Mouse (Mus musculus) left cerebral cortex, adult 2 months (tissue): ENCODE measurements at regions not wholly inside any gene's neighbourhood (a gene's known extent, or its start where the extent isn't known, plus 50 kb on each side); places are given as distances from the start of the nearest gene placed in this dataset.
A peak's percentile ranks its signal among the peaks of the same experiment; 100 is the strongest.

Source experiments
- DNase-seq, 2 experiments: peaks; one replicate each; pipeline ENCODE4 v3.0.0; 2021 to 2022; ENCODE audit warnings: low spot score in 2 of 2, mixed read lengths in 1 of 2; ENCODE audit errors: extremely low spot score in 1 of 2
- H3K27ac ChIP-seq: fragments of 200-600 bp; 2 replicates; pipeline ENCODE4 v1.8.1; 2022
- H3K4me3 ChIP-seq: fragments of 200-600 bp; 2 replicates; pipeline ENCODE4 v1.8.1; 2022
- CTCF ChIP-seq: fragments of 200-600 bp; IDR thresholded peaks from 2 replicates; pipeline ENCODE4 v1.8.1; 2022; ENCODE audit warnings: antibody characterized with exemption, mild to moderate bottlenecking, moderate library complexity
- intact Hi-C: fragments of 180-260 bp; cut with DNase I; formaldehyde crosslinking; loops from one replicate; pipeline ENCODE4 v1.15.1; 2025

DNA sequence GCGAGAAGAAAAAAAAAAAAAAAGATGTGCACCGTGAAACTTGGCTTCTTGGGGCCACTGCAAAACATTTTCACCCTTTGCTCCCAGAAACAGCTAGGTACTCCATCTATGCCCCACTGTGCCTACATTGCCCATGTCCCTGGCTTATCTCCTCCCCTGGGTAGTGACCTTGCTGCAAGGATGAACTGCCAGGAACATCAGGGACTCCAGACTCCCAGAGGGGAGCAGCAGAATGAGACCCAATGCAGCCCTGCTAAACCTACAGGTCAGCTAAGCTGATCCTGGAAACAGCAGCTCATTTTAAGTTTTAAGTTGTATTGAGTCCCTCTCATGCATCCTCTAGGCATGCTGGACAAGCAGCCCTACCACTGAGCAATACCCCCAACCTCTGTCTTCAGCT is 92.2 kb upstream of the Zdhhc25 start:
- TF ChIP-seq CTCF = no peak
- DNase-seq = no peak
- Histone ChIP-seq H3K27ac (no peak overlapping the region), H3K4me3 (no peak overlapping the region)
- intact Hi-C loops = no loop called here

DNA sequence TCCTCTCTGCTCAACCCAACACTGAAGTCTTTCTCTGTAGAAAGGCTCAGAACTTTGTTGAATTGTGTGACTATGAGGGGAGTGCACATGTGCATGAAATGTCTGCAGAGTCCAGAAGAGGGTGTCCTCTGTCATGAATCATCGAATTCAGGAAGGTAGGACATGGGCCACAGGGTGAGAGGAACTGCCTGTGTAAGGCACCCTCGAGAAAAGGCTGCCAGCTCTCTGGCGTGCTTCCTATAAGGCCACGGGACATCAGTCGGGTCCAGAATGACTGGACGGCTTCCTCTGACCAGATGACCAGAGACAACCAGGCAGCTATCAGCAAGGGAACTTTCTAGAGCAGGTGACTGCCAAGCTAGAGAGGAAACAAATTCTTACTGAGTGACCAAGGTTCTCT is 91.1 kb upstream of the Zdhhc25 start:
- no peak for DNase-seq
- Histone ChIP-seq H3K27ac (no peak overlapping the region), H3K4me3 (no peak overlapping the region)
- peak; percentile 3; the same call in 1 of the 2 replicates for TF ChIP-seq CTCF
- intact Hi-C loops = no loop called here

GRCm38 (mm10) chr15:88509626-88510025 is 90.5 kb upstream of the Zdhhc25 start:
- intact Hi-C loops = no loop called here
- Histone ChIP-seq H3K4me3 (no peak overlapping the region), H3K27ac (no peak overlapping the region)
- no peak for TF ChIP-seq CTCF
- DNase-seq = peak; percentile 17 to 23

DNA sequence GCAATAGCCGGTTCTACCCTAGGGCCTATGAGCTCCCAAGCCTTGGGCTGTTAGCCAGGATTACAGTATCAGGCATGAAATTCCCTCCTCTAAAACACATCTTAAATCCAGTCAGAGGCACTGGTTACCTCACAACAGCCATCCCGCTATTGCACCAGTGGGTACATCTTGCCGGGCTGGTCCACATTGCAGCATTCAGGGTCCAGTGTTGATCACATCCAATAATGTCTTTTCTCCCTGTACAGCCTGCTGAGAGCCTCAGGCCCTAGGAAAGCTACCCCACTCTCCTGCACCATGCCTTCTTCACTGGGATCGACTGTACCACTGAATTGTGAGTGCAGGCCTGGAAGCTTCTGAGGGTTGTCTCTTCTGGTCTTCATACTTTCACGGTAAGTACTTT is 86.0 kb upstream of the Zdhhc25 start:
- no peak for DNase-seq
- no peak for TF ChIP-seq CTCF
- intact Hi-C loops = no loop called here
- Histone ChIP-seq H3K27ac (no peak overlapping the region), H3K4me3 (no peak overlapping the region)

- no peak overlapping the region for H3K4me3 ChIP-seq
- TF ChIP-seq CTCF = no peak
- DNase-seq = no peak
- no peak overlapping the region for H3K27ac ChIP-seq
- intact Hi-C loops = loop anchor here (10.0 kb wide), 1 partner anchor 126 kb away; no protein-coding TSS in a partner anchor
Measured at GRCm38 (mm10) chr15:88531218-88531617, 68.9 kb upstream of the Zdhhc25 start.

GRCm38 (mm10) chr15:88532008-88532407 is 68.1 kb upstream of the Zdhhc25 start:
- H3K4me3 ChIP-seq = no peak overlapping the region
- TF ChIP-seq CTCF = no peak
- no peak for DNase-seq
- no peak overlapping the region for H3K27ac ChIP-seq
- intact Hi-C loops = loop anchor here (10.0 kb wide), 1 partner anchor 127 kb away; no protein-coding TSS in a partner anchor

- H3K4me3 ChIP-seq = no peak overlapping the region
- H3K27ac ChIP-seq = no peak overlapping the region
- DNase-seq = no peak
- TF ChIP-seq CTCF = no peak
- intact Hi-C loops = loop anchor here (10.0 kb wide), 1 partner anchor 129 kb away; no protein-coding TSS in a partner anchor
Measured at GRCm38 (mm10) chr15:88533354-88533753, 66.7 kb upstream of the Zdhhc25 start.

GRCm38 (mm10) chr15:88535516-88535915 is 64.6 kb upstream of the Zdhhc25 start:
- H3K4me3 ChIP-seq = no peak overlapping the region
- H3K27ac ChIP-seq = no peak overlapping the region
- DNase-seq = no peak
- intact Hi-C loops = loop anchor here (5.0 to 10.0 kb wide), 3 partner anchors 131 to 908 kb away; no protein-coding TSS in a partner anchor
- TF ChIP-seq CTCF = no peak; the same call in 1 of the 2 replicates

GRCm38 (mm10) chr15:88537190-88537589 is 62.9 kb upstream of the Zdhhc25 start:
- intact Hi-C loops = loop anchor here (2.0 to 10.0 kb wide), 5 partner anchors 68 to 910 kb away; no protein-coding TSS in a partner anchor
- peak; percentile 50 to 65 for DNase-seq
- peak; percentile 76 for TF ChIP-seq CTCF
- H3K4me3 ChIP-seq = no peak overlapping the region
- H3K27ac ChIP-seq = no peak overlapping the region

- no peak overlapping the region for H3K4me3 ChIP-seq
- no peak for TF ChIP-seq CTCF
- intact Hi-C loops = no loop called here
- H3K27ac ChIP-seq = no peak overlapping the region
- no peak for DNase-seq
Measured at GRCm38 (mm10) chr15:88542567-88542966, 57.5 kb upstream of the Zdhhc25 start.

GRCm38 (mm10) chr15:88544216-88544615 is 55.9 kb upstream of the Zdhhc25 start:
- H3K27ac ChIP-seq = no peak overlapping the region
- H3K4me3 ChIP-seq = no peak overlapping the region
- intact Hi-C loops = no loop called here
- DNase-seq = no peak
- TF ChIP-seq CTCF = no peak

DNA sequence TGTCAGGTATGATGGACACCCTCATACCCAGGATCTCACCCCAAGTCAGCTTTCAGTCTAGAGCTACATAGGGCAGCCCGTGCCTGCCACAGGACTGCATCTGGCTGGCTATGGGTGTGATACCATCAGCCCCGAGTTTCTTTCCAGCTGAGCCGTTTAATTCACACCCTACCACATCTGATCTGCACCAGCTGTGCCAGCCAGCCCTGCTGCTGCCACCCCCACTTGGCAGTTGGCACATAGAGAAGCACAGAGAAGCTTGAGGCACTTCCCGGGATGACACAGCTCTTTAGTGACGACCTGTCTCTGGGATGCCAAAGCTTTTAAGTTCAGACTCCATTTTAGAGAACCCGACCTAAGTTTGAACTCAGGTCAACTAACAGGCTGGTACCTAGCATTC is 51.8 kb upstream of the Zdhhc25 start:
- no peak overlapping the region for H3K4me3 ChIP-seq
- TF ChIP-seq CTCF = no peak
- DNase-seq = peak in 1 of 2 experiments; percentile 23
- no peak overlapping the region for H3K27ac ChIP-seq
- intact Hi-C loops = no loop called here
